Mouse (Mus musculus) lung, adult 2 months (tissue): ENCODE results near the gene Mafg.

Experiments
- CTCF ChIP-seq: fragments of 200-500 bp; IDR thresholded peaks from 2 replicates; pipeline ENCODE4 v1.5.1; 2011; ENCODE audit warnings: mild to moderate bottlenecking, low read length, control low read depth; ENCODE audit not compliant: insufficient read depth
- POLR2A ChIP-seq: fragments of 200-500 bp; IDR thresholded peaks from 2 replicates; pipeline ENCODE4 v1.6.1; 2011; ENCODE audit warnings: low read depth, mild to moderate bottlenecking, control low read depth, low read length, borderline replicate concordance; ENCODE audit errors: extremely low read depth

GRCm38 (mm10) chr11:120642939-120643600 is 9.7 kb upstream of the Mafg start:
- TF ChIP-seq CTCF = no peak
- no peak for TF ChIP-seq POLR2A
